Mouse (Mus musculus) spleen, embryonic (tissue): Measurements from ENCODE around the gene Ubr3.
"Not testable (repeated sequence)": the region's sequence is repeated elsewhere in the genome, so short reads cannot be mapped to it uniquely, and the experiment has no call there.

Source experiments
- CTCF ChIA-PET: fragments of 350-600 bp; sonication (Branson Sonifier 250); formaldehyde crosslinking; loops from one replicate; lab custom pipeline; 2022; lab: Charles Lee

Gene Ubr3

GRCm38 (mm10) chr2:69903541-69903940 is 6.5 kb downstream of the Ubr3 start:
- CTCF ChIA-PET = no interaction called here

- CTCF ChIA-PET = interaction anchor here (0.7 kb wide), 1 partner anchor 126 kb away, joined by 3 read pairs; no protein-coding TSS in a partner anchor
Observed at GRCm38 (mm10) chr2:69907394-69907793, 10.3 kb downstream of the Ubr3 start.

GRCm38 (mm10) chr2:69912801-69913200 is 15.8 kb downstream of the Ubr3 start:
- CTCF ChIA-PET = no interaction called here

- CTCF ChIA-PET = no interaction called here
Observed at GRCm38 (mm10) chr2:69917301-69917700, 20.3 kb downstream of the Ubr3 start.

GRCm38 (mm10) chr2:69924943-69925342 is 27.9 kb downstream of the Ubr3 start:
- CTCF ChIA-PET = no interaction called here

- CTCF ChIA-PET = interaction anchor here (0.5 kb wide), 1 partner anchor 1180 kb away, joined by 3 read pairs; no protein-coding TSS in a partner anchor
Observed at GRCm38 (mm10) chr2:69936331-69936730, 39.3 kb downstream of the Ubr3 start.

- CTCF ChIA-PET = no interaction called here
Observed at GRCm38 (mm10) chr2:69939226-69939625, 42.2 kb downstream of the Ubr3 start.

GRCm38 (mm10) chr2:69939649-69940048 is 42.6 kb downstream of the Ubr3 start:
- CTCF ChIA-PET = no interaction called here

- CTCF ChIA-PET = no interaction called here
Observed at GRCm38 (mm10) chr2:69941391-69942030, 44.5 kb downstream of the Ubr3 start.

- CTCF ChIA-PET = no interaction called here
Observed at GRCm38 (mm10) chr2:69952849-69953248, 55.8 kb downstream of the Ubr3 start.

GRCm38 (mm10) chr2:69955635-69956034 is 58.6 kb downstream of the Ubr3 start:
- CTCF ChIA-PET = no interaction called here

GRCm38 (mm10) chr2:69957622-69958021 is 60.6 kb downstream of the Ubr3 start:
- CTCF ChIA-PET = no interaction called here

GRCm38 (mm10) chr2:69974896-69975295 is 77.8 kb downstream of the Ubr3 start:
- CTCF ChIA-PET = interaction anchor here (0.5 kb wide), 1 partner anchor 717 kb away, joined by 5 read pairs; no protein-coding TSS in a partner anchor

- CTCF ChIA-PET = no interaction called here
Observed at GRCm38 (mm10) chr2:69989224-69989623, 92.2 kb downstream of the Ubr3 start.

- CTCF ChIA-PET = interaction anchor here (0.7 kb wide), 1 partner anchor 17 kb away, joined by 4 read pairs; no protein-coding TSS in a partner anchor
Observed at GRCm38 (mm10) chr2:69990647-69991046, 93.6 kb downstream of the Ubr3 start.

GRCm38 (mm10) chr2:69994082-69994736 is 97.2 kb downstream of the Ubr3 start:
- CTCF ChIA-PET = not testable (repeated sequence)

- CTCF ChIA-PET = no interaction called here
Observed at GRCm38 (mm10) chr2:69994779-69995178, 97.7 kb downstream of the Ubr3 start.

- CTCF ChIA-PET = no interaction called here
Observed at GRCm38 (mm10) chr2:69999097-69999770, 102.2 kb downstream of the Ubr3 start.

GRCm38 (mm10) chr2:70000316-70000715 is 103.3 kb downstream of the Ubr3 start:
- CTCF ChIA-PET = no interaction called here

GRCm38 (mm10) chr2:70006492-70006891 is 109.4 kb downstream of the Ubr3 start:
- CTCF ChIA-PET = interaction anchor here (0.6 to 0.7 kb wide), 2 partner anchors 9 to 39 kb away, joined by 3 to 13 read pairs; no protein-coding TSS in a partner anchor

- CTCF ChIA-PET = no interaction called here
Observed at GRCm38 (mm10) chr2:70012941-70013340, 115.9 kb downstream of the Ubr3 start.

- CTCF ChIA-PET = no interaction called here
Observed at GRCm38 (mm10) chr2:70018236-70018635, 121.2 kb downstream of the Ubr3 start.
